Mouse (Mus musculus) neural tube, embryonic 13.5 days (tissue): ENCODE results near the gene Cplane1. TPM values are rescaled to one million over a fixed set of nuclear protein-coding genes. Genes with fewer than 3 reads are reported as not detected.
"Not testable (repeated sequence)": the region's sequence is repeated elsewhere in the genome, so short reads cannot be mapped to it uniquely, and the experiment has no call there.

Experiments used
- ATAC-seq: fragments of 200-750 bp; cut with Nextera tagmentation; 2 replicates; pipeline ENCODE4 v1.8.0; 2017; ENCODE audit warnings: low read depth, mild to moderate bottlenecking, moderate TSS enrichment, moderate library complexity
- H3K27ac ChIP-seq: fragments of 300-500 bp; sonication (generic); replicated peaks from 2 replicates; pipeline ENCODE4 v1.5.1; 2015; ENCODE audit warnings: moderate library complexity, mild to moderate bottlenecking, inconsistent platforms
- H3K27me3 ChIP-seq: fragments of 300-500 bp; sonication (generic); 2 replicates; pipeline ENCODE4 v1.6.1; 2015; ENCODE audit warnings: mild to moderate bottlenecking, inconsistent platforms
- H3K36me3 ChIP-seq: fragments of 300-500 bp; sonication (generic); 2 replicates; pipeline ENCODE4 v1.6.1; 2015; ENCODE audit warnings: mild to moderate bottlenecking, inconsistent platforms
- H3K4me1 ChIP-seq: fragments of 300-500 bp; sonication (generic); replicated peaks from 2 replicates; pipeline ENCODE4 v1.6.1; 2015; ENCODE audit warnings: inconsistent platforms
- H3K4me2 ChIP-seq: fragments of 300-500 bp; sonication (generic); 2 replicates; pipeline ENCODE4 v1.6.1; 2015; ENCODE audit warnings: inconsistent platforms, mild to moderate bottlenecking, moderate library complexity
- H3K4me3 ChIP-seq: fragments of 300-500 bp; sonication (generic); 2 replicates; pipeline ENCODE4 v1.5.1; 2015; ENCODE audit warnings: mild to moderate bottlenecking, inconsistent platforms
- H3K9ac ChIP-seq: fragments of 300-500 bp; sonication (generic); 2 replicates; pipeline ENCODE4 v1.6.1; 2015; ENCODE audit warnings: moderate library complexity, mild to moderate bottlenecking, inconsistent platforms
- H3K9me3 ChIP-seq: fragments of 300-500 bp; sonication (generic); 2 replicates; pipeline ENCODE4 v1.6.1; 2016; ENCODE audit warnings: inconsistent platforms
- WGBS: fragments of 180-500 bp; shearing (Covaris S2); methylation state at CpG from one replicate; pipeline ENCODE4 v1.1.7; 2015; 5-methylcytosine and 5-hydroxymethylcytosine counted together
- polyA plus RNA-seq: library from polyadenylated mRNA; unstranded; fragments of >200 nt; fragmentation: Nextera tagmentation; extraction: Ambion mirVana; gene quantifications from 2 replicates; pipeline ENCODE4 v1.2.1, GENCODE M21; 2015

Cplane1 gene
- polyA plus RNA-seq, 1 experiment from 2014 or later = 14.5 TPM

GRCm38 (mm10) chr15:8265946-8266345 is 97.0 kb downstream of the Cplane1 start:
- no peaks in the 10 kb centered on the region for H3K4me1 ChIP-seq
- H3K9me3 ChIP-seq = no peaks in the 10 kb centered on the region
- ATAC-seq = no peak
- H3K27me3 ChIP-seq = no peaks in the 10 kb centered on the region
- H3K36me3 ChIP-seq = peaks cover 92% of the 10 kb centered on the region
- H3K9ac ChIP-seq = no peak overlapping the region
- no peak overlapping the region for H3K27ac ChIP-seq
- WGBS = 76% methylated on average over 3 of the region's 3 CpGs
- no peak overlapping the region for H3K4me3 ChIP-seq
- no peak overlapping the region for H3K4me2 ChIP-seq

DNA sequence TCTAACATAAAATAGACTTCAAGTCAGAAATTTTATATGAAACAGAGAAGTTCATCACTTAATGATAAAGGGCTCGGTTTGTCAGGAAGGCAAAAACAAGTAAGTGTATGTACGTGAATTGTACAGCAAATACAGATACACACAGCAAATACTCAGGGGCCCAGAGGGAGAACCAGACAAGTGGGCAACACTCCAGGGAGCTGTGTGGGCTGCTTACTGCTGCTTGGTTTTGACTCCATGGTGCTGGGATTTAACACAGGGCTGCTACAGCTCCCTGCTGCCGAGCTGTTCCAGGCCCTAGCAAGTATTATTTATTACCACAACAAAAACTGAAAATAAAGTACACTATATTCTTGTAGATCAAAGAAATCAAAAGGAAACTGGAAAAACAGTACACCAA is 98.3 kb downstream of the Cplane1 start:
- no peak overlapping the region for H3K9ac ChIP-seq
- no peak for ATAC-seq
- 96% methylated on average over 3 of the region's 3 CpGs for WGBS
- H3K4me2 ChIP-seq = no peak overlapping the region
- H3K4me1 ChIP-seq = no peaks in the 10 kb centered on the region
- peaks cover 93% of the 10 kb centered on the region for H3K36me3 ChIP-seq
- H3K27ac ChIP-seq = no peak overlapping the region
- no peaks in the 10 kb centered on the region for H3K27me3 ChIP-seq
- no peak overlapping the region for H3K4me3 ChIP-seq
- H3K9me3 ChIP-seq = no peaks in the 10 kb centered on the region

DNA sequence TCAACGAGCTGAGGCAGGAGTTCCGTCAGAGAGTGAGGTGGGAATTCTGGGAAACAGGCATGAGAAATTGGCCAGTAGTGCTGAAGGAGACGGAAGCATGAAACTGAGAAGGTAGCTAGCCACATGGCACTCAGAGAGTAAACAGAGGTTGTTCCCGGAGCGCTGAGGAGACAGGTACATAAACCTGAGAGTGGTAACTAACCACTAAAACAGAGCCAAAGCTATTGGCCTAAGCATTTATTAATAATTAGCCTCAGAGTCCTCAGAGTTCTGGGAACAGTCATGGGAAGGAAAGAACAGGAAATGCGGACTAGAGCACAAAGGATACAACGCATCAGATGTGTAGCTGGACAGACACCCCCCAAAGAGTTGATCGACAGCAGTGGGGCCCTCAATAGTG is 99.3 kb downstream of the Cplane1 start:
- WGBS = 91% methylated on average over 8 of the region's 8 CpGs
- H3K27me3 ChIP-seq = no peaks in the 10 kb centered on the region
- no peaks in the 10 kb centered on the region for H3K4me1 ChIP-seq
- H3K9me3 ChIP-seq = no peaks in the 10 kb centered on the region
- no peak overlapping the region for H3K9ac ChIP-seq
- H3K4me2 ChIP-seq = no peak overlapping the region
- no peak for ATAC-seq
- no peak overlapping the region for H3K4me3 ChIP-seq
- H3K36me3 ChIP-seq = peaks cover 93% of the 10 kb centered on the region
- no peak overlapping the region for H3K27ac ChIP-seq

- no peak overlapping the region for H3K4me2 ChIP-seq
- no peak overlapping the region for H3K4me3 ChIP-seq
- no peak overlapping the region for H3K9ac ChIP-seq
- ATAC-seq = no peak
- H3K36me3 ChIP-seq = peaks cover 81% of the 10 kb centered on the region
- H3K27me3 ChIP-seq = no peaks in the 10 kb centered on the region
- 92% methylated on average over 8 of the region's 8 CpGs for WGBS
- no peak overlapping the region for H3K27ac ChIP-seq
- H3K9me3 ChIP-seq = no peaks in the 10 kb centered on the region
- no peaks in the 10 kb centered on the region for H3K4me1 ChIP-seq
Observed at GRCm38 (mm10) chr15:8271952-8272351, 103.0 kb downstream of the Cplane1 start.

DNA sequence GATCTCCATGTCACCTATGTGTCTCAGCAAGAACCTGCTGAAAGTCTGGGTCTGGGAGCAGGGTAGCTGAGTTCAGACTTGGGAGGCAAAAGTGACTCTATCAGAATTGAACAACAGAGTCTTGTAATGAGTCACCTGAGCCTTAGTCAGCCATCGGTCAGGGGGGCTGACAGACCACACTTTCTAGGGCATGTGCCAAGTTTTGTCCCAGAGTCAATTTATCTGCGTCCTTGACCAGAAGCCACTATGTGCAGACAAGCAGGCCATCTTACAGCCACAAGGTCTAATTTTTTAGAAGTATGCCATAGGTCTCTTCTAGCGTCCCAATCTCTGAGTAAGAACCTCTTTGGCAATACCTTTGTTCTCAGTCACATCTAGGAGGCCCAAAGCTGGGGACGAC is 109.0 kb downstream of the Cplane1 start:
- WGBS = 91% methylated on average over 4 of the region's 4 CpGs
- H3K4me1 ChIP-seq, H3K9me3 ChIP-seq, ATAC-seq, H3K4me2 ChIP-seq, H3K4me3 ChIP-seq, H3K9ac ChIP-seq, H3K27me3 ChIP-seq, H3K27ac ChIP-seq: not testable (repeated sequence)
- peaks cover 24% of the 10 kb centered on the region for H3K36me3 ChIP-seq

GRCm38 (mm10) chr15:8279320-8279779 is 110.4 kb downstream of the Cplane1 start:
- Histone ChIP-seq H3K4me3 (peak overlapping the region; percentile 30), H3K27me3 (no peaks in the 10 kb centered on the region), H3K9me3 (no peaks in the 10 kb centered on the region), H3K4me2 (peak overlapping the region; percentile 54), H3K36me3 (peaks cover 12% of the 10 kb centered on the region), H3K9ac (peak overlapping the region; percentile 43; the same call in 1 of the 2 replicates), H3K4me1 (no peaks in the 10 kb centered on the region), H3K27ac (no peak overlapping the region)
- no peak; the same call in 1 of the 2 replicates for ATAC-seq
- 35% methylated on average over 17 of the region's 17 CpGs for WGBS

DNA sequence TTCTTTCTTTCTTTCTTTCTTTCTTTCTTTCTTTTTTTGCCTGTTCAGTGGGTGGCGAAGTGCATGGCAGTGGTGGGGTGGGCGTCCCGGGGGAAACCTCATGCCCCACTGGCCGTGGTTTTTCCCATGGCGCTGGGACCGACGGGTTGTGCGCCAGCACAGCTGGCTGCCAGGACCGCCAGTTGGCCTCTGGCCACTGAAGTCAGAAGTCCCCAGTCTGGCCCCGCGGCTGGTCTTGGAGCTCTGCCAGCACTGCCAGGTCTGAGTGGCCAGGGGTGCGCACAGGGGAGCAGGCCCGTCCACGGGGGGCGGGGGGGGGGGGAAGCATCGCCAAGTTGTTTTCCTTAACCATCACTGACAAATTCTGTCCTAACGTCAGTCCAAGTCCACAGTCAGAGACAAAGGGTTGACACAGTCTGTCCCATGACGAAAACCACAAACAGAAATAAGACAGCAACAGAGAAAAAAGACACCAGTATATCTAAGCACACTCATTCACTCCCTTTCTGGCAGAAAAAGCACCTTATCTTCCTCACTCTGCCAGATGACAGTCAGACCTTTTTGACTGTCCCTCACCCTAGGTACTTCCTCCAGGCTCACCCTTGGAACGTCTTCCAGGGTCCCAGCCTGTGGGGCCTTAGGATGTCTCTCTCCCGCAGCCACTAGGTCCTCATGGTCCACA is 111.2 kb downstream of the Cplane1 start:
- peak; percentile 69; the same call in 1 of the 2 replicates for ATAC-seq
- H3K4me3 ChIP-seq = peak overlapping the region; percentile 20
- 68% methylated on average over 20 of the region's 20 CpGs for WGBS

GRCm38 (mm10) chr15:8281701-8282100 is 112.8 kb downstream of the Cplane1 start:
- no peaks in the 10 kb centered on the region for H3K36me3 ChIP-seq
- no peak overlapping the region for H3K4me2 ChIP-seq
- no peak overlapping the region for H3K27ac ChIP-seq
- no peak for ATAC-seq
- WGBS = 77% methylated on average over 7 of the region's 7 CpGs
- no peak overlapping the region for H3K9ac ChIP-seq
- no peak overlapping the region for H3K4me3 ChIP-seq
- no peaks in the 10 kb centered on the region for H3K27me3 ChIP-seq
- no peaks in the 10 kb centered on the region for H3K9me3 ChIP-seq
- H3K4me1 ChIP-seq = no peaks in the 10 kb centered on the region

More for the DNA sequence above, 111.2 kb downstream of the Cplane1 start:
- H3K36me3 ChIP-seq = peaks cover 8% of the 10 kb centered on the region
- H3K4me1 ChIP-seq = no peaks in the 10 kb centered on the region
- H3K9me3 ChIP-seq = no peaks in the 10 kb centered on the region
- H3K4me2 ChIP-seq = peak overlapping the region; percentile 54
- H3K27ac ChIP-seq = no peak overlapping the region
- no peaks in the 10 kb centered on the region for H3K27me3 ChIP-seq
- H3K9ac ChIP-seq = 0 out of 2 replicates have a peak overlapping the region, but pooled peaks have one; percentile 23

DNA sequence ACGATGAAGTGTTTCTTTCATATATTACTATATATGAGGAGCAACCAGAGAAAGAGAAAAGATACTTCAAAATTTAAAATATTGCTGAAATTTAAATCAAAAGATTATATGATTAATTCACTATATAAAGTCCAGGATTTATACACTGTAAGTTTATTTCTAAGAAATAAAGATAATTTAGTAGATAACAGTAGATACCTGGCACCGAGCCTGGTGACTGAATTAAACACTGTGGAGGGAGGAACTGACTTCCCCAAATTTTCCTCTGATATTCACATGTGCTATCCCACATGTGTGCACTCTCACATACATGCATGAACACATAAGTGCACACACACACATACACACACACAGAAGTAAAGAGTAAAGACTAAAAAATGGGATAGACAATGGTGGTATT is 113.2 kb downstream of the Cplane1 start:
- H3K4me3 ChIP-seq = no peak overlapping the region
- WGBS = 89% methylated on average over 2 of the region's 2 CpGs
- ATAC-seq = no peak
- H3K4me1 ChIP-seq = no peaks in the 10 kb centered on the region
- no peaks in the 10 kb centered on the region for H3K27me3 ChIP-seq
- no peaks in the 10 kb centered on the region for H3K36me3 ChIP-seq
- H3K4me2 ChIP-seq = no peak overlapping the region
- H3K9ac ChIP-seq = no peak overlapping the region
- H3K27ac ChIP-seq = no peak overlapping the region
- no peaks in the 10 kb centered on the region for H3K9me3 ChIP-seq

- Histone ChIP-seq H3K9ac (no peak overlapping the region), H3K36me3 (peaks cover 55% of the 10 kb centered on the region), H3K27ac (no peak overlapping the region), H3K4me2 (no peak overlapping the region), H3K4me1 (no peaks in the 10 kb centered on the region), H3K9me3 (no peaks in the 10 kb centered on the region), H3K27me3 (no peaks in the 10 kb centered on the region), H3K4me3 (no peak overlapping the region)
- WGBS = 91% methylated on average over 14 of the region's 14 CpGs
- no peak for ATAC-seq
Observed at GRCm38 (mm10) chr15:8291251-8291650, 122.3 kb downstream of the Cplane1 start.

GRCm38 (mm10) chr15:8294150-8294549 is 125.2 kb downstream of the Cplane1 start:
- no peak for ATAC-seq
- H3K4me3 ChIP-seq = no peak overlapping the region
- H3K27me3 ChIP-seq = no peaks in the 10 kb centered on the region
- H3K9ac ChIP-seq = no peak overlapping the region
- no peaks in the 10 kb centered on the region for H3K4me1 ChIP-seq
- H3K9me3 ChIP-seq = no peaks in the 10 kb centered on the region
- no peak overlapping the region for H3K4me2 ChIP-seq
- H3K36me3 ChIP-seq = peaks cover 83% of the 10 kb centered on the region
- H3K27ac ChIP-seq = no peak overlapping the region
- 91% methylated on average over 6 of the region's 6 CpGs for WGBS

DNA sequence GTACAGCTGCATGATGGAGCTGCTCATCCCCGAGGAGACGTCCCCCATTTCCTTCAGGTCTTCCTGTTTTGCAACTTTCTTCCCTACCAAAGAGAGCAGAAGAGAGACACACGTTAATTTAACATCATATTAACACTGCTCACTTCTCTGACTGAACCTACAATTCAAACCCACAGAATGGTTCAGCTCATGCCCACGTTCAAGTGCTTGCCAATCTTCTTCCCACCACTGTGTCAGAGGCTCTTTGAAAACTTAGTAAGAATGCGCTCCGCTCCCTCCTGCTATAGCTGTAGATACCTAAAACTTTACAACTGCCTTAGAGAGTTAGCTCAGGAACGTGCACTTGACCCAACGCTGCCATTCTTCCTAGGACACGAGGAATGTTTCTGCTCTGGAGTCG is 134.0 kb downstream of the Cplane1 start:
- Histone ChIP-seq H3K4me2 (no peak overlapping the region), H3K9me3 (no peaks in the 10 kb centered on the region), H3K27ac (no peak overlapping the region), H3K9ac (no peak overlapping the region), H3K36me3 (peaks cover 81% of the 10 kb centered on the region), H3K27me3 (no peaks in the 10 kb centered on the region), H3K4me1 (no peaks in the 10 kb centered on the region), H3K4me3 (no peak overlapping the region)
- ATAC-seq = no peak
- 92% methylated on average over 10 of the region's 10 CpGs for WGBS

- 97% methylated on average over 1 of the region's 1 CpGs for WGBS
Observed at GRCm38 (mm10) chr15:8305474-8305873, 136.6 kb downstream of the Cplane1 start.

More at GRCm38 (mm10) chr15:8305474-8305873, 136.6 kb downstream of the Cplane1 start:
- ATAC-seq = no peak
- no peaks in the 10 kb centered on the region for H3K27me3 ChIP-seq
- no peak overlapping the region for H3K9ac ChIP-seq
- no peak overlapping the region for H3K27ac ChIP-seq
- no peaks in the 10 kb centered on the region for H3K4me1 ChIP-seq
- H3K4me2 ChIP-seq = no peak overlapping the region
- H3K4me3 ChIP-seq = no peak overlapping the region
- no peaks in the 10 kb centered on the region for H3K9me3 ChIP-seq
- peaks cover 72% of the 10 kb centered on the region for H3K36me3 ChIP-seq
